Comparison of ENCODE assay signal across 8 mouse cellular contexts in the genomic region with DNA sequence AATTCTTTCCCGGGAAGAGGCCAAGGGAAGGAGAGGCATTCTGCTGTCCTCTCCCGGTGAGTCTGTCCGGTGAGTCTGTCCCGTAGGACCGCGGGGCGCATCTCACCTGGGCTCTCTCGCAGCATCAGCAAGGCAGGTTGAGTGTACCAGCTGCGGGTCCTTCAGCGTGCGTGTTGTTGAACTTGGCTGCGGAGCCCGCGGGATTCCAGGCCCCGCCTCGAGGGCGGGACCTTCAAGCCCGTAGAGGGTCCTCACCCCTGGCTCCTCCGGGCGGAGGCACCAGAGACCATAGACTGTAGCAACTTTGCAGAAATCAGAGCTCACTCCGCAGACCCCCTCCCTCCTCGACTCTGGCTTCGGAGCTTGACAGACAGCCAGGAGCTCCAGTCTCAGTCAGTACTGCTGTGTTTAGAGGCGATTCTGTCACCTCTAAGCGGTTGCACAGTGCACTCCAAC. TPM values are rescaled to one million over a fixed set of nuclear protein-coding genes. Genes with fewer than 3 reads are reported as not detected.
DNase-seq lines count a peak whose midpoint lies in the region; ATAC-seq and TF ChIP-seq lines count a peak whose summit lies in the region.

TSS of gene Zfp488 (minus strand) at position 161 of the 456 bp plus-strand sequence.

- H3K4me3 ChIP-seq in cerebellum, adult 2 months (replicated peaks; ENCODE audit: insufficient read depth, low read depth, low read length), result peak within 1 kb of the TSS; percentile 56
- peak within 1 kb of the TSS; percentile 38 for H3K4me3 ChIP-seq in lung, embryonic 16.5 days (ENCODE audit: low read length)
- peak within 1 kb of the TSS; percentile 43 for H3K4me3 ChIP-seq in hindbrain, postnatal 0 days (ENCODE audit: low read length)
- H3K4me3 ChIP-seq in neural tube, embryonic 14.5 days (ENCODE audit: low read depth, low read length), result peak within 1 kb of the TSS; percentile 30

- peak; percentile 34 for DNase-seq in cerebellum, adult 2 months
- no peak for DNase-seq in cerebellum, adult 9-10 months
- no peak for DNase-seq in lung, postnatal 4 days
- peak; percentile 68 for DNase-seq in hindbrain, postnatal 0 days (ENCODE audit: low spot score)
- no peak for DNase-seq in frontal cortex, adult 2 months (ENCODE audit: extremely low spot score in 1 of 2, low spot score in 1 of 2)
- no peak for DNase-seq in gastrocnemius, postnatal 10 days

- no peaks in the 10 kb centered on the region for H3K4me1 ChIP-seq in cerebellum, adult 2 months (ENCODE audit: control insufficient read depth, insufficient read depth, low read length)
- H3K4me1 ChIP-seq in lung, embryonic 16.5 days (replicated peaks; ENCODE audit: control insufficient read depth, insufficient read depth, low read length), result peaks cover 7% of the 10 kb centered on the region
- H3K4me1 ChIP-seq in hindbrain, postnatal 0 days (ENCODE audit: insufficient read depth, low read length), result 0 out of 2 replicates have a peak, but pooled peaks cover 5% of the 10 kb centered on the region
- H3K4me1 ChIP-seq in neural tube, embryonic 14.5 days (ENCODE audit: control insufficient read depth, insufficient read depth, low read length), result no peaks in the 10 kb centered on the region

- H3K36me3 ChIP-seq in lung, embryonic 16.5 days (ENCODE audit: control insufficient read depth, insufficient read depth, low read length), result no peaks in the 10 kb centered on the region
- H3K36me3 ChIP-seq in hindbrain, postnatal 0 days (ENCODE audit: insufficient read depth, low read length), result no peaks in the 10 kb centered on the region
- H3K36me3 ChIP-seq in neural tube, embryonic 14.5 days (ENCODE audit: control insufficient read depth, insufficient read depth, low read length), result no peaks in the 10 kb centered on the region

- 2% methylated on average over 25 of the region's 25 CpGs for WGBS in cerebellum, adult 2 months
- WGBS in lung, embryonic 16.5 days, result 2% methylated on average over 25 of the region's 25 CpGs
- WGBS in hindbrain, postnatal 0 days, result under 1% methylated on average over 25 of the region's 25 CpGs
- WGBS in neural tube, embryonic 14.5 days, result 1% methylated on average over 25 of the region's 25 CpGs

- ATAC-seq in lung, embryonic 16.5 days (ENCODE audit: low read depth), result peak; percentile 67; the same call in 1 of the 2 replicates
- ATAC-seq in hindbrain, postnatal 0 days, result peak; percentile 80
- ATAC-seq in neural tube, embryonic 14.5 days (ENCODE audit: low read depth), result peak; percentile 71

- H3K27me3 ChIP-seq in cerebellum, adult 2 months (ENCODE audit: control insufficient read depth, insufficient read depth, low read length), result no peaks in the 10 kb centered on the region
- H3K27me3 ChIP-seq in lung, embryonic 16.5 days (ENCODE audit: control insufficient read depth, insufficient read depth, low read depth, low read length), result peaks cover 10% of the 10 kb centered on the region
- H3K27me3 ChIP-seq in hindbrain, postnatal 0 days (ENCODE audit: insufficient read depth, low read length), result no peaks in the 10 kb centered on the region
- H3K27me3 ChIP-seq in neural tube, embryonic 14.5 days (ENCODE audit: control insufficient read depth, insufficient read depth, low read length), result 0 out of 2 replicates have a peak, but pooled peaks cover 3% of the 10 kb centered on the region

- no peaks in the 10 kb centered on the region for H3K9me3 ChIP-seq in lung, embryonic 16.5 days (ENCODE audit: control insufficient read depth, low read length)
- no peaks in the 10 kb centered on the region for H3K9me3 ChIP-seq in hindbrain, postnatal 0 days (ENCODE audit: low read length)
- H3K9me3 ChIP-seq in neural tube, embryonic 14.5 days (ENCODE audit: control insufficient read depth, low read length), result no peaks in the 10 kb centered on the region

- no peak for TF ChIP-seq POLR2A in cerebellum, adult 2 months (IDR thresholded peaks at IDR 0.05; ENCODE audit: borderline replicate concordance, insufficient read depth, low read length)

- H3K9ac ChIP-seq in lung, embryonic 16.5 days (ENCODE audit: low read length), result peak within 1 kb of the TSS; percentile 9; the same call in 1 of the 2 replicates
- H3K9ac ChIP-seq in hindbrain, postnatal 0 days (replicated peaks; ENCODE audit: low read length), result peak within 1 kb of the TSS; percentile 48
- peak within 1 kb of the TSS; percentile 39; the same call in 1 of the 2 replicates for H3K9ac ChIP-seq in neural tube, embryonic 14.5 days (replicated peaks; ENCODE audit: low read depth, low read length)

- TF ChIP-seq CTCF in cerebellum, adult 2 months (IDR thresholded peaks at IDR 0.05; ENCODE audit: borderline replicate concordance, insufficient read depth, low read depth, low read length), result no peak
- TF ChIP-seq CTCF in hindbrain, postnatal 0 days (IDR thresholded peaks at IDR 0.05; ENCODE audit: low read depth), result no peak

- H3K4me2 ChIP-seq in lung, embryonic 16.5 days (ENCODE audit: low read depth, low read length), result peak within 1 kb of the TSS; percentile 61
- H3K4me2 ChIP-seq in hindbrain, postnatal 0 days (ENCODE audit: low read depth, low read length), result peak within 1 kb of the TSS; percentile 89
- peak within 1 kb of the TSS; percentile 61 for H3K4me2 ChIP-seq in neural tube, embryonic 14.5 days (ENCODE audit: low read depth, low read length)

- H3K27ac ChIP-seq in cerebellum, adult 2 months (ENCODE audit: insufficient read depth, low read length), result no peak within 1 kb of the TSS
- H3K27ac ChIP-seq in lung, embryonic 16.5 days (ENCODE audit: low read length), result no peak within 1 kb of the TSS
- H3K27ac ChIP-seq in hindbrain, postnatal 0 days, result peak within 1 kb of the TSS; percentile 41; the same call in 1 of the 2 replicates
- H3K27ac ChIP-seq in neural tube, embryonic 14.5 days (ENCODE audit: low read depth, low read length), result no peak within 1 kb of the TSS

RNA-seq across cellular contexts. Expression of gene Zfp488, which starts in this region (rescaled TPM):
- polyA plus RNA-seq in cerebellum, adult 2 months (2012; rRNA removed), result 2.1 and 2.3 TPM in 2 replicates
- not detected in 2 replicates for polyA plus RNA-seq in lung, embryonic 16.5 days (2015; fragmentation: Nextera tagmentation; extraction: Ambion mirVana)
- 6.5 and 7.7 TPM in 2 replicates for total RNA-seq in hindbrain, postnatal 0 days (2014; rRNA removed)
- polyA plus RNA-seq in hindbrain, postnatal 0 days (2015; fragmentation: Nextera tagmentation; extraction: Ambion mirVana), result 1.9 TPM in 2 replicates
- polyA plus RNA-seq in neural tube, embryonic 14.5 days (2014; fragmentation: Nextera tagmentation; extraction: Ambion mirVana), result 0.89 and 1.9 TPM in 2 replicates
- polyA plus RNA-seq in frontal cortex, adult 2 months (2012; rRNA removed), result 2.5 and 2.6 TPM in 2 replicates
- under 1 TPM in 1 of 2 experiments, not detected in 1; 0.09 TPM for total RNA-seq in gastrocnemius, postnatal 10 days (2021)

Comparison
In these comparisons a context has a peak if more than half of its experiments do, and no peak if none do; other contexts are left out.
1. DNase-seq: peak in cerebellum, adult 2 months (2 of 2) and hindbrain, postnatal 0 days (single experiment); none in cerebellum, adult 9-10 months (single experiment), lung, postnatal 4 days (0 of 2), frontal cortex, adult 2 months (0 of 2) and gastrocnemius, postnatal 10 days (single experiment).
2. Peak in ATAC-seq, H3K4me3 ChIP-seq, H3K9ac ChIP-seq and H3K4me2 ChIP-seq in lung, embryonic 16.5 days; RNA of the gene not detected or under 1 TPM.
3. Peak in every context shown above with its lines, with median percentiles within 50 percentile points of each other: H3K4me3 ChIP-seq, ATAC-seq, H3K4me2 ChIP-seq and H3K9ac ChIP-seq.